Mouse (Mus musculus) small intestine, adult 2 months (tissue): ENCODE measurements around the gene Cd300ld2.

ENCODE experiments used
- CTCF ChIP-seq: fragments of 200-500 bp; IDR thresholded peaks from 2 replicates; pipeline ENCODE4 v1.5.1; 2012; ENCODE audit warnings: low read depth, mild to moderate bottlenecking, control low read depth, inconsistent platforms, low read length, moderate library complexity, mixed read lengths; ENCODE audit not compliant: insufficient replicate concordance, insufficient read length; ENCODE audit errors: extremely low read depth
- POLR2A ChIP-seq: fragments of 200-500 bp; IDR thresholded peaks from 2 replicates; pipeline ENCODE4 v1.6.1; 2012; ENCODE audit warnings: low read depth, mild to moderate bottlenecking, control low read depth, inconsistent platforms, low read length, moderate library complexity

DNA sequence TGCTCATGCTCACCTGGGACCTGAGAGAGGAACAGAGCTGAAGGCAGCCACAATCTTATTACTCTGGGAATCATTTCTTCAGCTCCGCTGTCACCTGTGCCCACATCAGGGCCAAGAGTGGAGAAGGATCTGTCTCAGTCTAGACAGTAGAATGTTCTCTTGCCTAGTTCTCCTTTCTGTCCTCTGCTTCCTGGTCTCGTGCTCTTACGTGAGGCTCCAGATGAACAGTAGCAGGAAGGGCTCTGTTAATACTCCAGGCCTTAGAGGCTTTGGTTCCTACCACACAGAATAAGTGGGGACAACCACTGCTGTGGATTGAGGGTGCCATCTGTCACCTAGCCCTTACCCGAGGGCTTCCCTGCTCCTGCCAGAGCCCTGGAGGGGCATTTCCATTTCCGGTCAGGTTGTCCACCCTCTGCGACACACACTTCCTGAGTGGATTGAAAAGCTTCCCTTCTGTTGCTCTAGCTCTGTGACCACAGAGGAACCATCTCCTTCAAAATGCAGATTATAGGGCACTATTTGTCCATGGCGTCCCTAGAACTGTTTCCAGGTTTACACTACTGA is 14.4 kb downstream of the Cd300ld2 start, which contains the start of gene Cd300c2:
- TF ChIP-seq POLR2A (no peak), CTCF (no peak)
